Mouse (Mus musculus): Measurements from ENCODE around the gene Trappc6a.

GRCm38 (mm10) chr7:19525105-19525481, 16.9 kb downstream of the Trappc6a start:
- TF ChIP-seq CTCF (IDR thresholded peaks at IDR 0.05; ENCODE audit: low read depth) (no peak), EP300 (IDR thresholded peaks at IDR 0.05; ENCODE audit: low read depth) (no peak)
